Mouse (Mus musculus) bone marrow macrophage, adult 2 months (primary cell): Measurements from ENCODE around the gene Ccdc15. TPM values are rescaled to one million over a fixed set of nuclear protein-coding genes. Genes with fewer than 3 reads are reported as not detected.

Experiments
- H3K27ac ChIP-seq: 2 replicates; pipeline ENCODE4 v1.5.1; 2012; ENCODE audit warnings: low read depth, low read length; ENCODE audit not compliant: insufficient read depth
- H3K4me1 ChIP-seq: 2 replicates; pipeline ENCODE4 v1.6.1; 2012; ENCODE audit warnings: low read length; ENCODE audit not compliant: control insufficient read depth, insufficient read depth
- H3K4me3 ChIP-seq: 2 replicates; pipeline ENCODE4 v1.5.1; 2012; ENCODE audit warnings: mild to moderate bottlenecking, low read length, moderate library complexity; ENCODE audit not compliant: insufficient read depth
- CTCF ChIP-seq: IDR thresholded peaks from 2 replicates; pipeline ENCODE4 v1.5.1; 2012; ENCODE audit warnings: low read depth, mild to moderate bottlenecking, low read length, moderate library complexity
- POLR2A ChIP-seq: IDR thresholded peaks from 2 replicates; pipeline ENCODE4 v1.6.1; 2012; ENCODE audit warnings: mild to moderate bottlenecking, low read depth, low read length, borderline replicate concordance
- polyA plus RNA-seq: library from polyadenylated mRNA; stranded (reverse); fragments of >200 nt; gene quantifications from 2 replicates; pipeline ENCODE4 v1.2.4, GENCODE M21; 2012; ENCODE audit not compliant: missing spikeins, insufficient read depth, insufficient read length

The Ccdc15 gene
- polyA plus RNA-seq, 1 experiment, result 1.9 TPM

DNA sequence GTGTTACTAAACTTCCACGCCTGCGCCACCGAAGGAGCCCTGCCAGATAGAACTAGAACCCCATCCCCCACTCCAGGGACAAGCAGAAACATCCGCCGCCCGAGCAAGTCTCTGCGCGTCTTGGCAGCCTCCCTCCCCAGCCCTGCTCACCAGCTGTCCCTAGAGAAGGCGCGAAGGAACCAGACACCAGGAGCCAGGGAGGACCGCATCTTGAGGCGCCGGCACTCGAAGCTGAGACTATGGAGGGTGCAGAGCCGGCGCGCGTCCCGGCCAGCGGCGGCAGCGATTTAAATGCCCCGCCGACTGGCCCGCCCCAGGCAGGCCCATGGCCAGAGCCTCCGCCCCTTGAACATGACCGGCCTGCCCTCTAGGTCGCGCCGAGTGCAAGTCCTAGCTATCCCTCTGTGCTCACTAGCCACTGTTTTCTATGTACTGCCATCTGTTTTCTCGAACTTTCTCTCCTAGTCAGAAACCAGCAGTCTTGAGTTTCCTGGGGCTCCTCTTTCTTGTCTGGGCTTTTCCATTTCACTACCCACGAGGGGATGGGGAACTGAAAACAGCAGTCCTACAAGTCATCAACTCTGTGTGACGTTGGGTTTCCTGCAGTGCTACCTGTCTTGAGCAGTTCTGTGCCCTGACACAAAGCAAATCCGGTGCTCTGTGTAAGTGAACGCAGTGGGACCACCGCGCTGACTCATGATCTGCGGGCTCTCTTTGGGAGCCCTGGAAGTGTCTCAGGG is 92.9 kb downstream of the Ccdc15 start, which contains the start of gene Slc37a2:
TSS of gene Slc37a2 (minus strand) at position 590 of the 740 bp plus-strand sequence.
- Histone ChIP-seq H3K27ac (peak within 1 kb of the TSS; percentile 85), H3K4me1 (peaks cover 28% of the 10 kb centered on the region), H3K4me3 (peak within 1 kb of the TSS; percentile 81)
- TF ChIP-seq POLR2A, result no peak

DNA sequence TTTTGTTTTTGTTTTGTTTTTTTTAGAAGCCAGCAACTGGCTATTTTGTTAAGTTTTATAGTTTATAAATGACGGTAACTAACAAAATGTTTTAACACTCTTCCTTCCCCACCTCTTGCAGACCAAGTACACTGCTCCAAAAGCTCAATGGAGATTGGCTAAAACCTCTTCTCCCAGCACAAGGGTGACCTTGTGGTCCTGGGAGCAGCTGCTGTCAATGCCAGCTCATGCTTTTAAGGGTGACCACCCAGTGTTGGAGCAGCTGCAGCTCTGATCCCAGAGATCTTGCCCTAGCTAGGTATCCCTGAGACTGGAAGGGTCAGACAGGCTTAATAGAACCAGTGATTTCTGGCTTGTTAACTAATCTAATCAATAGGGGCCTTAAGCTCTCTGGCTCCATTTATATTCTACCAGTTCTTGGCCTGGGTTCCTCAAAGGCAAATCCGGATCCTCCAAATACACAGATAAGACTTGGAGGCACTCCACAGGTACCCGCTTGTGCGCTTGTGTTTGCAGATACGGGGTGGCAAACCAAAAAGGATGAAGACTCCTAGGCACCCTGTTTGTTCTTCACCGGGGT is 93.6 kb downstream of the Ccdc15 start:
- Histone ChIP-seq H3K4me1 (peaks cover 33% of the 10 kb centered on the region), H3K27ac (peak overlapping the region; percentile 85), H3K4me3 (peak overlapping the region; percentile 81)
- no peak for TF ChIP-seq POLR2A
- TF ChIP-seq CTCF, result no peak

DNA sequence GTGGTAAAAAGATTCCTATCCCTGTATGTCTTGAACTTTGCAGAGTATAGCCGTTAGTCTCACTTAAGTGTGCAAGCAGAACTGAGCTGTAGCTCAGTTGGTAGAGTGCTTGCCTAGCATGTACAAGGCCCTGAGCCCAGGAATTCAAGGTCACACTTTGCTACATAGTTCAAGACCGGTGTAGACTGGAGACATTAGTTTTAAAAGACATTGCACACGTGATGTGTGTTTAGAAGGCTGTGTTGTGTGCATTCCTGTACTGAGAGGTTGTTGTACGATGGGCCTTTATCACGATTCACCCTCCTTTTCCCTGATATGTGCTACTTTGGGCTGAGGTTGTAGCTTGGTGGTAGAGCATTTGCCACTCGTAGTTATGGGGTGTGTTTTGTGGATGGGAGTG is 97.6 kb downstream of the Ccdc15 start:
- no peak for TF ChIP-seq CTCF
- TF ChIP-seq POLR2A, result no peak
- no peak overlapping the region for H3K4me3 ChIP-seq
- H3K27ac ChIP-seq, result no peak overlapping the region
- peaks cover 53% of the 10 kb centered on the region for H3K4me1 ChIP-seq

DNA sequence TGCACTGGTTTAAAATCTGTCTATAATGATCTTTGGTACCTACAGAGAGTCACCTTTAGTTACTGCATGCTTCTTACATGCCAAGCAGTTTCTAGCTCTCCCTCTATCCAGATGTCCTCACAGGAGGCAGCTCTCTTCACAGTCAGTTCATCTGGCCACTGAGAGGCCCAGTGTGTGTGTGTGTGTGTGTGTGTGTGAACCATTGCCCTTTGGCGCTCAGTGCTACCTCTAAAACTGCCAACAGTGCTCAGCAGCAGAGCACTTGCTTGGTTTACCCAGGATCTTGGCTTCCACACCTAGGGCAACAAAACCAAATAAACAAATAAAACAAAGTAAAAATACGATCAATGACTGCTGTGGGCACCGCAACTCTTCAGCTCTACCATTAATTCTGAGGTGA is 98.3 kb downstream of the Ccdc15 start:
- Histone ChIP-seq H3K4me1 (peaks cover 59% of the 10 kb centered on the region), H3K27ac (0 out of 2 replicates have a peak overlapping the region, but pooled peaks have one; percentile 16), H3K4me3 (no peak overlapping the region)

DNA sequence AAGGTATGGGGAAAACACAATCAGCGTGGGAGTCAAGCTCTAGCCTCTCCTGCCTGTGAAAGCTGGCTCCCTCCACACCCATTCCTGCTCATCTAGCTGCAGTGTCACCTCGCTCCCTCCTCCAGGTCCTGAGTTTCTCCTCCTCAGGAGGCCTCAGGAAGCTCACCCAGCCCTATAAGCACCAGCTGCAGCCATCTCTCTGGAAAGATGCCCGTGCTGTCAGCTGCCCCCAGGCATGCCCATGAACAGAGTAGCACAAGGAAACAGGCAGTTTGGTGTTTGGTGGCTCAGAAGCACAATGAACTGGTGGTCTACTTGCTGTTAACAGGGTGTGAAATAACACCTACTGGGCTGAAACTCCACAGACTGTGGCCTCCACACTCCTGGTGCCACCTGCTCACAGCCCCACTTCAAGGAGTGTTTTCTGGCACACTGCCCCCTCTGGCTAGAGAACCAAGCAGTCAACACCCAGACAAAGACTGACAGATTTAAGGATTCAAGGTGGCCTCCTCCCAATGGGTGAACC is 99.8 kb downstream of the Ccdc15 start:
- TF ChIP-seq POLR2A (no peak), CTCF (no peak)
- no peak overlapping the region for H3K4me3 ChIP-seq
- peak overlapping the region; percentile 95 for H3K27ac ChIP-seq
- peaks cover 71% of the 10 kb centered on the region for H3K4me1 ChIP-seq

More for the DNA sequence above, 98.3 kb downstream of the Ccdc15 start:
- TF ChIP-seq CTCF (no peak), POLR2A (no peak)

DNA sequence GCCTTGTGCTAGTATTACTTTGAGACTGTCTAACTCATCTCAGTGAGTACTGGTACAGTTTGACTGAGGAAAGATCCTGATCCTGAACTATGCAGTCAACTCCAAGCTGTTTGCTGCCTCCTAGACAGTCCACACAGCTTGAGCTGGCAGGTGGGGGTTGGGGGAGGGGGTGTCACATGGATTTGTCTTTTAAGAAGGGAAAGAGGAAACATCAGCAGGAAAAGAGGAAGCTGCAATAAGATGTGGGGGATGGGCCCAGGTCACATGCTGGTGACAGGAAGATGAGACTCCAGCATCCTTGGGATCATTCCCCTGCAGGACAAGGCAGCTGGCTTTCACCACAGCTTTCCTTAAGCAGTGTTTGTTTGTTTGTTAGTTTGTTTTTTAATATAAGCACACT is 100.8 kb downstream of the Ccdc15 start:
- H3K27ac ChIP-seq, result peak overlapping the region; percentile 98
- peaks cover 78% of the 10 kb centered on the region for H3K4me1 ChIP-seq
- TF ChIP-seq POLR2A (no peak), CTCF (no peak)
- no peak overlapping the region; the same call in 1 of the 2 replicates for H3K4me3 ChIP-seq

DNA sequence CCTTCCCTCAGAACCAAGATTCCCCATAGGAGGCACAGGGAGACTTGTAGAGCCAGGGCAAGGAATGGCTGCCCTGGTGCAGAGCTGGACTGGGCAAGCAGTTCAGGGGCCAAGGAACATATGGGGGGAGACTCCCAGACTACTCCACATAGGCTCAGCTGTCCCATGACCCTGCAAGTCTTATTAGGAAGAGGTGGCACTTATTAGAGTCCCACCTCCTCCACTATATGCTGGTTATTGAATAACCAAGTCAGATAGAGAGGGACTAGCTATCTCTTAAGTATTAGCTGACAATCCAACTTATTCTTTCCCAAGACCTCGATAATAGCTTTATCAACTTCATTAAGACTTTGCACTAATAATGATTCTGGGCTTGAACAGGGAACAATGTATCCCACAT is 102.4 kb downstream of the Ccdc15 start:
- Histone ChIP-seq H3K4me3 (no peak overlapping the region), H3K27ac (peak overlapping the region; percentile 98), H3K4me1 (peaks cover 82% of the 10 kb centered on the region)
- TF ChIP-seq CTCF (no peak), POLR2A (no peak)

DNA sequence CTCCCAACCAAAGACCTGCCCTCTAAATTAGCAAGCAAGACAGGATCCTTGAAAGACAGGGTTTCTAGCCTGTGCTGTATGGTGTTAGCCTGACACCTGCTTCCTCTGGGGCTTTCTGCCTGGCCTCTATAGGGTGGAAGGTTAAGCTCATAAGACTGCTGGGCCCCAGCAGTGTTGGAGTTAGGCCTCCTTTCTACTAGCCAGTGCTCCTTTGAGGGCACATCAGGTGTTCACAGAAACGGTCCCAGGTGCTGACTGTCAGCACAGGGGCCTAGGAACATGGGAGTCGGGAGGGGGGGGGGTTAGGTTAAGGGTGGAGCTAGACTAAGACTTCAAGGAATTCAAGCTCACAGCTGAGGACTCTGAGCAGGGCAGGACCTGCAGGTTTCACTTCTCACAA is 102.8 kb downstream of the Ccdc15 start:
- TF ChIP-seq POLR2A (no peak), CTCF (no peak)
- H3K4me3 ChIP-seq, result no peak overlapping the region
- H3K4me1 ChIP-seq, result peaks cover 81% of the 10 kb centered on the region
- H3K27ac ChIP-seq, result peak overlapping the region; percentile 98

DNA sequence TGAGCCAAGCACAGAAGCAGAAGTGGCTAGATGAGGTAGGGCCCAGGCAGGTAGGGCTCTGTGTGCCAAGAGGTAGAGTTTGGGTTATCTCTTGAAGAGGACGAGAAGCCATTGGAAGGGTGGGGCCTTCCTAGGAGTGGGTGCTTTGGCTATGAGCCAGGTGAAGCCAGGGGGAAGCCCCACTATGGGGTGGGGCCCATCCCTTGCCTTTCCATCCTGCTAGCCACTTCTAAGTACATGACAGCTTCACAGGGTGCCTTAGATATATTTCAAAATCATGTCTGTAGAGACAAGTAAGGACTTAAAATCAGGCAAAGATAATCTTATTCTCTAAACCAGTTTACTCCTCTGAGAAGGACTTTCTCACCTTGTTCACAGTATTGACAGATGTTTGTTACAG is 103.6 kb downstream of the Ccdc15 start:
- Histone ChIP-seq H3K27ac (no peak overlapping the region), H3K4me1 (peaks cover 83% of the 10 kb centered on the region), H3K4me3 (no peak overlapping the region)
- TF ChIP-seq POLR2A (no peak), CTCF (no peak)

DNA sequence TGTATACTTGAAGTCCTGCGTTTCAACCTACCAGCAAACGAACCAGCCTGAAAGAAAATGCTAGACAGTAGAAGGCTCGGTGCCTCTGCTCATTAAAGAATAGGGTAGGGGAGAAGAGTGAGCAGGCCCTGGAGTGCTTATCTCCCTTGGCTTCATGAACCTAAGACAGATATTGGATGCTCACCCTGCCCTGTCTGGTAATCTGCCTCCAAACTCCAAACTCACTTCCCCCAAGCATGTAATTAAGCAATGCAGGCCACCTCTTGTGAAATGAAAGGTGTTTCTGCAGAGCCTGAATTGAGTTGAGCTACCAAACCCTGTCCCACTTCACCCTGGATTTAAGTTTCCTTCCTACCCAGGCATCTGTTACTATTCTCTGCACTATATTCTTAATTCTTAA is 105.5 kb downstream of the Ccdc15 start:
- TF ChIP-seq POLR2A (no peak), CTCF (no peak)
- Histone ChIP-seq H3K4me3 (no peak overlapping the region), H3K27ac (no peak overlapping the region), H3K4me1 (peaks cover 71% of the 10 kb centered on the region)
